Mouse (Mus musculus): ENCODE results near the gene Alk.
A peak's percentile ranks its signal among the peaks of the same experiment; 100 is the strongest.

DNA sequence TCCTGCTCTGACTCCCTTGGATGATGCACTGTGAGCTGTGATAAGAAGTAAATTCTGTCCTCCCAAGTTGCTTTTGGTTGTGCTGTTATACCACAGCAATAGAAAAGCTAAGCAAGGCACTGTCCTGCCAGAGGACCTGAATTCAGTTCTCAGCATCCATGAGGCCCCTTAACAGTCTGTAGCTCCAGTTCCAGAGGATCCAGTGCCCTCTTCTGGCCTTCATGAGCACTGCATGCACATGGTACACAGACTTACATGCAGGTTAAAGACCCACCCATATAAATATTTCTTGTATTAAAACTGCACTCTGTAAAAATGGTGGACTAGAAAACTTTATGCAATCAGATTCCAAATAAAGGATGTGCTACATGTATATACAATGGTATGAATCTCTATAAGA is 326.1 kb downstream of the Alk start:
- TF ChIP-seq EP300 (optimal IDR thresholded peaks at IDR 0.05) (no peak), CTCF (IDR thresholded peaks at IDR 0.05; ENCODE audit: low read depth) (peak; percentile 31)
